Mouse (Mus musculus) CH12.LX (cell line): ENCODE data around the gene Efna3.

Experiments used
- CHD1 ChIP-seq: IDR thresholded peaks from 2 replicates; pipeline ENCODE4 v1.6.1; 2012; ENCODE audit warnings: low read depth, low read length, improper control_type of control experiment, inconsistent platforms
- CTCF ChIP-seq, 2 experiments: IDR thresholded peaks in 1 of 2; conservative IDR thresholded peaks in 1 of 2; 2 replicates each; pipeline ENCODE4 v1.5.1; 2011 to 2012; ENCODE audit warnings: low read depth in 2 of 2, low read length in 2 of 2, improper control_type of control experiment in 1 of 2, inconsistent platforms in 1 of 2, mild to moderate bottlenecking in 1 of 2, moderate library complexity in 1 of 2
- HCFC1 ChIP-seq: IDR thresholded peaks from 2 replicates; pipeline ENCODE4 v1.6.1; 2012; ENCODE audit warnings: low read depth, mild to moderate bottlenecking, inconsistent platforms, low read length, improper control_type of control experiment
- POLR2A ChIP-seq: IDR thresholded peaks from 2 replicates; pipeline ENCODE4 v1.6.1; 2011; ENCODE audit warnings: low read depth, mild to moderate bottlenecking, improper control_type of control experiment, low read length
- POLR2AphosphoS2 ChIP-seq: IDR thresholded peaks from 2 replicates; pipeline ENCODE4 v1.6.1; 2011; ENCODE audit warnings: low read depth, low read length, improper control_type of control experiment
- TCF12 ChIP-seq: IDR thresholded peaks from 2 replicates; pipeline ENCODE4 v1.6.1; 2014; ENCODE audit warnings: low read depth, mild to moderate bottlenecking, inconsistent platforms, low read length, improper control_type of control experiment

DNA sequence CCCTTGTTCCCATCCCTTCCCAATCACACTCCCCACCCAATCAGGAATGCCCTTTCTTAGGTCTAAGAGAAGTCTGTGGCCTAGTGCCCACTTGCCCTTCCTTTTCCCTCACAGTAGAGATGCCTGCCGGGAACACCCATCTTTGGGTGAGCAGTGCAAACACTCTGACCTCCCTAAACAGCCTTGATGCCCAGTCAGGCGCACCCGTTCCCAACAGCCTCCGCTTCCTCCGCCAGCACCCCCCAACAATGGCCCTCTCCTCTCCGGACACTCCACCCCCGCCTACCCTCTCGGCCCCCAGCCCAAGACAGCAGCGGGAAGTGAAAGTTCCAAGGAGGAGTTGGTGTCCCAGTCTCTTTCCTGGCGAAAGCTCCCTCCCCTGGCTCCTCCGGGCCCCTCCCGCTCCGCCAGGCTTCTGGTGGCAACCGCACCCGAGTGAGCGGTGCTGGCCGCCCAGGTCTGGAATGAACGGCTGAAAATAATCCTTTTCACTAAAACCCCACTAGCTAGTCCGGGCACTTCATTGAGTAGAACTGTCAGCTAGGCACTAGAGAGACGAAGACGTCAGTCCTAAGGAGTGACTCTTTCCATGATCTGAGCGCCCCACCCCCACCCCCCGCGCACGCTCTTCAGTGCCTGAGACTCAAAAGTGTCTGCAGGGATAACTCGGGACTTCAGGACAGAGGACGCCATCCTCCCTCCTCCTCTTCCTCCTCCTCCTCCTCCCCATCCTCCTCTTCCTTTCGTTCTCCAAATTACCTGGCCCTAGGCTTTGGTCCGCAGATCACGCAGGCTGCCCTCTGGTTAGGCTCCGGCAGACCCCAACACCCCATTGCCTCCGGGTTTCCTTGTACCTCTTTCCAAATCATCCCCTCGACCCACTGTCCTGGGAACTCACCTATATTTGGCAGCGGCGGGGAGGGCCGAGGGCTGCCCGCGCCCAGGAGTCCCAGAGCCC, 26.4 kb upstream of the Efna3 start:
- TF ChIP-seq CTCF (conservative IDR thresholded peaks at IDR 0.05 in 1 of 2, IDR thresholded peaks at IDR 0.05 in 1 of 2; ENCODE audit: low read depth in 2 of 2, low read length in 2 of 2) (no peak), HCFC1 (no peak), TCF12 (no peak), CHD1 (no peak), POLR2A (no peak), POLR2AphosphoS2 (no peak)
